Mouse (Mus musculus) testis, adult 2 months (tissue): Measurements from ENCODE around the gene Grm8. TPM values are rescaled to one million over a fixed set of nuclear protein-coding genes. Genes with fewer than 3 reads are reported as not detected.

Experiments used
- H3K27ac ChIP-seq: fragments of 200-500 bp; 2 replicates; pipeline ENCODE4 v1.5.1; 2012; ENCODE audit warnings: low read depth, low read length; ENCODE audit not compliant: control insufficient read depth, insufficient read depth
- H3K27me3 ChIP-seq: fragments of 200-500 bp; 2 replicates; pipeline ENCODE4 v1.6.1; 2012; ENCODE audit warnings: mild to moderate bottlenecking, low read length, moderate library complexity; ENCODE audit not compliant: control insufficient read depth, insufficient read depth
- H3K36me3 ChIP-seq: fragments of 200-500 bp; 2 replicates; pipeline ENCODE4 v1.6.1; 2012; ENCODE audit warnings: mild to moderate bottlenecking, low read length; ENCODE audit not compliant: control insufficient read depth, insufficient read depth
- H3K4me1 ChIP-seq: fragments of 200-500 bp; 2 replicates; pipeline ENCODE4 v1.6.1; 2012; ENCODE audit warnings: low read length; ENCODE audit not compliant: control insufficient read depth, insufficient read depth
- H3K4me3 ChIP-seq: fragments of 200-500 bp; 2 replicates; pipeline ENCODE4 v1.5.1; 2012; ENCODE audit warnings: low read depth, mild to moderate bottlenecking, low read length, moderate library complexity, mixed read lengths; ENCODE audit not compliant: control insufficient read depth
- CTCF ChIP-seq: fragments of 200-500 bp; IDR thresholded peaks from 2 replicates; pipeline ENCODE4 v1.5.1; 2012; ENCODE audit warnings: low read depth, mild to moderate bottlenecking, inconsistent platforms, low read length, moderate library complexity; ENCODE audit not compliant: control insufficient read depth, insufficient read depth, insufficient replicate concordance
- POLR2A ChIP-seq: fragments of 200-500 bp; IDR thresholded peaks from 2 replicates; pipeline ENCODE4 v1.6.1; 2012; ENCODE audit warnings: low read depth, mild to moderate bottlenecking, inconsistent platforms, low read length, moderate library complexity; ENCODE audit not compliant: control insufficient read depth
- polyA plus RNA-seq: library from polyadenylated mRNA; depleted of rRNA; stranded (reverse); fragments of >200 nt; gene quantifications from 2 replicates; pipeline ENCODE4 v1.2.3, GENCODE M21; 2012

Gene Grm8
- polyA plus RNA-seq, 1 experiment = 0.17 TPM

- Histone ChIP-seq H3K4me1 (no peaks in the 10 kb centered on the region), H3K4me3 (no peak overlapping the region), H3K27me3 (no peaks in the 10 kb centered on the region), H3K27ac (no peak overlapping the region), H3K36me3 (no peaks in the 10 kb centered on the region)
- TF ChIP-seq CTCF (no peak), POLR2A (no peak)
Measured at GRCm38 (mm10) chr6:28040815-28041214, 94.2 kb downstream of the Grm8 start.

GRCm38 (mm10) chr6:28032006-28032405 is 103.0 kb downstream of the Grm8 start:
- Histone ChIP-seq H3K4me1 (no peaks in the 10 kb centered on the region), H3K4me3 (no peak overlapping the region), H3K27me3 (no peaks in the 10 kb centered on the region), H3K27ac (no peak overlapping the region), H3K36me3 (no peaks in the 10 kb centered on the region)
- TF ChIP-seq CTCF = no peak
- no peak for TF ChIP-seq POLR2A

- H3K27me3 ChIP-seq = no peaks in the 10 kb centered on the region
- no peaks in the 10 kb centered on the region for H3K36me3 ChIP-seq
- H3K4me3 ChIP-seq = no peak overlapping the region
- H3K27ac ChIP-seq = no peak overlapping the region
- TF ChIP-seq POLR2A = no peak
- no peaks in the 10 kb centered on the region for H3K4me1 ChIP-seq
Measured at GRCm38 (mm10) chr6:28017653-28018052, 117.3 kb downstream of the Grm8 start.

GRCm38 (mm10) chr6:28007001-28007400 is 128.0 kb downstream of the Grm8 start:
- no peaks in the 10 kb centered on the region for H3K27me3 ChIP-seq
- H3K4me1 ChIP-seq = no peaks in the 10 kb centered on the region
- H3K36me3 ChIP-seq = no peaks in the 10 kb centered on the region
- TF ChIP-seq CTCF (no peak), POLR2A (no peak)
- no peak overlapping the region for H3K27ac ChIP-seq
- no peak overlapping the region for H3K4me3 ChIP-seq

DNA sequence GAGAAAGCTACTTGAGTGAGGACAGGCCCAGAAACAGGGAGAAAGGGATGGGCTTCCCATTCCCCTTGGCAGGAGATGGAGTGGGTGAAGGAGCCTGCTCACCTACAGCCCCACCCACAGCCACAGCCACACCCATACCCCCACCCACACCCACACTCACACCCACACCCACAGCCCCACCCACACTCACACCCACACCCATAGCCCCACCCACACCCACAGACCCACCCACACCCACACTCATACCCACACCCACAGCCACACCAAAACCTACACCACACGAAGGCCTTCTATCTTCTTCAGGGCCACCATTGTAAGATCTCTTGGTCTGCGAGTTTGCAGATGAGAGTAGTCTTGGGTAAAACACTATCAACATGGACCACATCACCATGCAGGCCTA is 137.7 kb downstream of the Grm8 start:
- no peaks in the 10 kb centered on the region for H3K36me3 ChIP-seq
- H3K4me1 ChIP-seq = no peaks in the 10 kb centered on the region
- no peak for TF ChIP-seq POLR2A
- no peak for TF ChIP-seq CTCF
- no peaks in the 10 kb centered on the region for H3K27me3 ChIP-seq
- H3K27ac ChIP-seq = no peak overlapping the region
- no peak overlapping the region for H3K4me3 ChIP-seq

DNA sequence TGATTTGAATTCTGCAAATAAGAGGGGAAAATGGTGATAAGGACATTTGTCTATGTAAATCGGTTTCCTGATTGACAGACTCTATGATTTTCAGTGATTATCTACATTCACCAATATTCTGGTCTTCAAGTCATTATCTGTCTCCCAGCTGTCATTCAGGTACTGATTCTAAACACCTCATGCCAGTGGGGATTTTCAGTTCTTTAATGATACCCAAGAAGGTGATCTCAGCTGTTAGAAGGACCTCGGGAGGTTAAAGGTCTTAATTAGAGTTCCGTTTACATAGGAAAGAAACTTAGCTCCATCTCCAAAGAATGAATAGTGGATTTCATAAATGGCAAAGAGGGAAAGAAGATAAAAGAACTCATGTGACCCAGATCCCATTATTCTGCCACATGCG is 143.7 kb downstream of the Grm8 start:
- no peak overlapping the region for H3K4me3 ChIP-seq
- H3K4me1 ChIP-seq = no peaks in the 10 kb centered on the region
- TF ChIP-seq POLR2A (no peak), CTCF (no peak)
- no peaks in the 10 kb centered on the region for H3K36me3 ChIP-seq
- no peak overlapping the region for H3K27ac ChIP-seq
- no peaks in the 10 kb centered on the region for H3K27me3 ChIP-seq

GRCm38 (mm10) chr6:27982598-27982997 is 152.4 kb downstream of the Grm8 start:
- TF ChIP-seq CTCF (no peak), POLR2A (no peak)
- Histone ChIP-seq H3K36me3 (no peaks in the 10 kb centered on the region), H3K27me3 (no peaks in the 10 kb centered on the region), H3K4me1 (peaks cover 2% of the 10 kb centered on the region; the same call in 1 of the 2 replicates), H3K27ac (no peak overlapping the region), H3K4me3 (no peak overlapping the region)

DNA sequence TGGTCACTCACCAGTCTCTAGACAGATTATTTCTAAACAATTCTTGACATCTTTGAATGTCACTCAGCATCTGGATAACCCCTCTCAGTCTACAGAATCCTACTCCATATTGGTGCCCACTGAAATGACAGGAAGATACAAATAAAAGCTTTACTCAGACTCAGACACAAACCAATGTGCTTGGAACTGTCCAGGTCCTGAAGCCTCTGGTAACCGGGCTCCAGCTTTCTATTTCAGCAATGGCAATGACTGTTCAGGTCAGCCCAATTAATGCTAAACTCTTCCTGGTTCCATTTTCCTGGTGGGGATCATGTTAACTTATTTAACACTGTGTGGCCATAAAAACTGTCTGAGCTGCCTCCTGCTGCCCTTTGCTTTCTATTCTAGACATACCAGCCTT is 153.0 kb downstream of the Grm8 start:
- Histone ChIP-seq H3K4me1 (peaks cover 2% of the 10 kb centered on the region; the same call in 1 of the 2 replicates), H3K36me3 (no peaks in the 10 kb centered on the region), H3K27me3 (no peaks in the 10 kb centered on the region), H3K4me3 (no peak overlapping the region), H3K27ac (no peak overlapping the region)
- TF ChIP-seq CTCF = no peak
- no peak for TF ChIP-seq POLR2A
